Mouse (Mus musculus) midbrain, postnatal 0 days (tissue): ENCODE data around the gene Rbfox2. TPM values are rescaled to one million over a fixed set of nuclear protein-coding genes. Genes with fewer than 3 reads are reported as not detected.

Experiments used
- ATAC-seq: fragments of 200-750 bp; cut with Nextera tagmentation; 2 replicates; pipeline ENCODE4 v1.8.0; 2017; ENCODE audit warnings: moderate number of reproducible peaks, mild to moderate bottlenecking, moderate TSS enrichment, moderate library complexity; ENCODE audit not compliant: low FRiP score
- DNase-seq: peaks from one replicate; pipeline ENCODE4 v3.0.0-alpha.2; 2015; ENCODE audit warnings: low spot score
- H3K27ac ChIP-seq: fragments of 300-500 bp; sonication (generic); 2 replicates; pipeline ENCODE4 v1.5.1; 2014; ENCODE audit warnings: low read depth, mild to moderate bottlenecking, low read length, mixed read lengths
- H3K27me3 ChIP-seq: fragments of 300-500 bp; sonication (generic); 2 replicates; pipeline ENCODE4 v1.6.1; 2014; ENCODE audit warnings: low read length, control low read depth, mixed read lengths; ENCODE audit not compliant: insufficient read depth
- H3K36me3 ChIP-seq: fragments of 300-500 bp; sonication (generic); 2 replicates; pipeline ENCODE4 v1.6.1; 2014; ENCODE audit warnings: low read length, control low read depth, mixed read lengths; ENCODE audit not compliant: insufficient read depth
- H3K4me1 ChIP-seq: fragments of 300-500 bp; sonication (generic); 2 replicates; pipeline ENCODE4 v1.6.1; 2014; ENCODE audit warnings: mild to moderate bottlenecking, control low read depth, antibody characterized with exemption, low read length, mixed read lengths; ENCODE audit not compliant: insufficient read depth
- H3K4me2 ChIP-seq: fragments of 300-500 bp; sonication (generic); 2 replicates; pipeline ENCODE4 v1.6.1; 2014; ENCODE audit warnings: low read depth, mild to moderate bottlenecking, low read length, mixed read lengths; ENCODE audit not compliant: poor library complexity, severe bottlenecking
- H3K4me3 ChIP-seq: fragments of 300-500 bp; sonication (generic); 2 replicates; pipeline ENCODE4 v1.5.1; 2014; ENCODE audit warnings: low read depth, mild to moderate bottlenecking, low read length, moderate library complexity
- H3K9ac ChIP-seq: fragments of 300-500 bp; sonication (generic); replicated peaks from 2 replicates; pipeline ENCODE4 v1.6.1; 2014; ENCODE audit warnings: mild to moderate bottlenecking, low read length, moderate library complexity, mixed read lengths; ENCODE audit not compliant: poor library complexity, severe bottlenecking
- H3K9me3 ChIP-seq: fragments of 300-500 bp; sonication (generic); 2 replicates; pipeline ENCODE4 v1.6.1; 2016; ENCODE audit warnings: low read length, control low read depth
- CTCF ChIP-seq: IDR thresholded peaks from 2 replicates; pipeline ENCODE4 v1.5.1; 2016; ENCODE audit warnings: antibody characterized with exemption, mild to moderate bottlenecking
- WGBS: fragments of 180-500 bp; shearing (Covaris S2); extraction: QIAGEN DNeasy Blood & Tissue Kit; methylation state at CpG from one replicate; pipeline ENCODE4 v1.1.7; 2014; 5-methylcytosine and 5-hydroxymethylcytosine counted together
- polyA plus RNA-seq: library from polyadenylated mRNA; unstranded; fragments of >200 nt; fragmentation: Nextera tagmentation; extraction: Ambion mirVana; gene quantifications from 2 replicates; pipeline ENCODE4 v1.2.1, GENCODE M21; 2015
- total RNA-seq: library from RNA; depleted of rRNA; stranded (reverse); fragments of >200 nt; gene quantifications from 2 replicates; pipeline ENCODE4 v1.2.3, GENCODE M21; 2014

Rbfox2 gene
- total and polyA plus RNA-seq, 2 experiments from 2014 or later: 96.6 to 360 TPM

- Histone ChIP-seq H3K4me3 (no peak overlapping the region), H3K27me3 (no peaks in the 10 kb centered on the region), H3K4me1 (no peaks in the 10 kb centered on the region), H3K9ac (no peak overlapping the region), H3K27ac (no peak overlapping the region), H3K36me3 (peaks cover 35% of the 10 kb centered on the region), H3K4me2 (no peak overlapping the region), H3K9me3 (no peaks in the 10 kb centered on the region)
- ATAC-seq (no peak), DNase-seq (no peak)
- TF ChIP-seq CTCF: no peak
- WGBS: 95% methylated on average over 1 of the region's 1 CpGs
Observed at GRCm38 (mm10) chr15:77095216-77095615, 211.6 kb downstream of the Rbfox2 start.

- TF ChIP-seq CTCF: no peak
- no peaks in the 10 kb centered on the region for H3K9me3 ChIP-seq
- H3K4me3 ChIP-seq: no peak overlapping the region
- H3K27ac ChIP-seq: no peak overlapping the region
- no peak overlapping the region for H3K9ac ChIP-seq
- H3K27me3 ChIP-seq: no peaks in the 10 kb centered on the region
- 96% methylated on average over 13 of the region's 13 CpGs for WGBS
- peaks cover 35% of the 10 kb centered on the region for H3K36me3 ChIP-seq
- H3K4me1 ChIP-seq: no peaks in the 10 kb centered on the region
- no peak overlapping the region for H3K4me2 ChIP-seq
- ATAC-seq (no peak), DNase-seq (no peak)
Observed at GRCm38 (mm10) chr15:77094431-77094830, 212.4 kb downstream of the Rbfox2 start.

- H3K4me1 ChIP-seq: no peaks in the 10 kb centered on the region
- ATAC-seq: no peak
- WGBS: 76% methylated on average over 4 of the region's 4 CpGs
- no peak overlapping the region for H3K4me2 ChIP-seq
- no peak for DNase-seq
- H3K36me3 ChIP-seq: peaks cover 22% of the 10 kb centered on the region
- H3K27ac ChIP-seq: 0 out of 2 replicates have a peak overlapping the region, but pooled peaks have one; percentile 13
- H3K4me3 ChIP-seq: no peak overlapping the region
- TF ChIP-seq CTCF: no peak
- no peak overlapping the region for H3K9ac ChIP-seq
- no peaks in the 10 kb centered on the region for H3K27me3 ChIP-seq
- no peaks in the 10 kb centered on the region for H3K9me3 ChIP-seq
Observed at GRCm38 (mm10) chr15:77091394-77091793, 215.4 kb downstream of the Rbfox2 start.

GRCm38 (mm10) chr15:77090531-77090930, 216.3 kb downstream of the Rbfox2 start:
- Histone ChIP-seq H3K27me3 (no peaks in the 10 kb centered on the region), H3K9ac (no peak overlapping the region), H3K36me3 (peaks cover 22% of the 10 kb centered on the region), H3K4me2 (no peak overlapping the region), H3K9me3 (no peaks in the 10 kb centered on the region), H3K4me3 (no peak overlapping the region), H3K4me1 (no peaks in the 10 kb centered on the region), H3K27ac (no peak overlapping the region)
- DNase-seq: no peak
- ATAC-seq: no peak
- TF ChIP-seq CTCF: no peak
- 89% methylated on average over 5 of the region's 5 CpGs for WGBS

GRCm38 (mm10) chr15:77089249-77089648, 217.6 kb downstream of the Rbfox2 start:
- Histone ChIP-seq H3K4me2 (no peak overlapping the region), H3K9me3 (no peaks in the 10 kb centered on the region), H3K4me1 (no peaks in the 10 kb centered on the region), H3K9ac (no peak overlapping the region), H3K27me3 (no peaks in the 10 kb centered on the region), H3K36me3 (peaks cover 30% of the 10 kb centered on the region), H3K27ac (no peak overlapping the region), H3K4me3 (no peak overlapping the region)
- ATAC-seq (no peak), DNase-seq (no peak)
- TF ChIP-seq CTCF: no peak
- 53% methylated on average over 11 of the region's 11 CpGs for WGBS

GRCm38 (mm10) chr15:77086488-77086887, 220.3 kb downstream of the Rbfox2 start:
- Histone ChIP-seq H3K4me2 (no peak overlapping the region), H3K27me3 (no peaks in the 10 kb centered on the region), H3K27ac (no peak overlapping the region), H3K9me3 (no peaks in the 10 kb centered on the region), H3K4me3 (no peak overlapping the region), H3K9ac (no peak overlapping the region), H3K4me1 (no peaks in the 10 kb centered on the region), H3K36me3 (peaks cover 31% of the 10 kb centered on the region)
- DNase-seq (no peak), ATAC-seq (no peak)
- 100% methylated on average over 1 of the region's 1 CpGs for WGBS
- no peak for TF ChIP-seq CTCF
